Mouse (Mus musculus) neural tube, postnatal 0 days (tissue): ENCODE measurements around the gene Urgcp. TPM values are rescaled to one million over a fixed set of nuclear protein-coding genes. Genes with fewer than 3 reads are reported as not detected.

Experiments
- polyA plus RNA-seq: library from polyadenylated mRNA; unstranded; fragments of >200 nt; fragmentation: Nextera tagmentation; extraction: Ambion mirVana; gene quantifications from 2 replicates; pipeline ENCODE4 v1.2.1, GENCODE M21; 2015

Urgcp gene
- 29.6 and 30.7 TPM in 2 replicates for polyA plus RNA-seq

GRCm38 (mm10) chr11:5761820-5762632 is at the start of gene Urgcp:
Gene Urgcp, minus strand, starts transcription at chr11:5762376.

DNA sequence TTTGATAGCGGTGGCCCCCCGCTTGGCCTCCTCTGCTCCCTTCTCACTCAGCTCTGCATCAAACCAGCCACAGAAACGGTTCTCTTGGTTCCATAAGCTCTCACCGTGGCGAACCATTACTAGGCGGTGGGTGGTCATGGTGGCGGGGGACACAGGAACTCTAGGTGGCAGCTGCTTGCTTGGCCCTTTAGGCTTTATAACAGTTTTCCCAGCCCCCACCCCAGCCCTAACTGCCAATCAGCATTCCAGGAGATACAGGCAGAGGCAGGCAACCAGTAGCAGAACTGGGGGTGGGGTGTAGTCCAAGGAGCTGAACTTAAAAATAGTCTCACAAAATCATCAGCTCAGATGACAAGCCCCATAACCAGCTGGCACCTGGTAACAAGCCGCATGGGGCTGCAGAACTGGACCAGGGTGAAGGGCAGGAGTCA is 41.4 kb upstream of the Urgcp start, which contains the start of gene Pgam2:
Gene Pgam2 (minus strand): TSS at position 183 of the 431 bp plus-strand sequence.

GRCm38 (mm10) chr11:5788056-5789014 is 26.2 kb upstream of the Urgcp start, which contains the start of gene Dbnl:
Gene Dbnl, plus strand, starts transcription at chr11:5788488.

GRCm38 (mm10) chr11:5715630-5716105 is 46.5 kb downstream of the Urgcp start, which contains the start of gene Mrps24:
Gene Mrps24, minus strand, starts transcription at chr11:5715680.

Other genes with a start within 250 kb of the Urgcp start
- 112 and 117 TPM in 2 replicates for gene Xbp1, start 241.7 kb downstream of the Urgcp start, polyA plus RNA-seq
- 6.5 and 7.3 TPM in 2 replicates for gene Ccdc117, start 220.2 kb downstream of the Urgcp start, polyA plus RNA-seq
- gene Ankrd36, start 192.7 kb downstream of the Urgcp start, polyA plus RNA-seq: 0.27 TPM in 1 of 2 replicates, not detected in the other
- gene Mrps24, start 46.7 kb downstream of the Urgcp start, polyA plus RNA-seq: 256 and 264 TPM in 2 replicates
- 107 and 120 TPM in 2 replicates for gene Dbnl, start 26.1 kb upstream of the Urgcp start, polyA plus RNA-seq
- 2.8 and 2.9 TPM in 2 replicates for gene Pgam2, start 41.4 kb upstream of the Urgcp start, polyA plus RNA-seq
- gene Polm, start 75.6 kb upstream of the Urgcp start, polyA plus RNA-seq: 5.3 and 5.5 TPM in 2 replicates
- 25.0 and 35.0 TPM in 2 replicates for gene Aebp1, start 99.6 kb upstream of the Urgcp start, polyA plus RNA-seq
- gene Pold2, start 115.9 kb upstream of the Urgcp start, polyA plus RNA-seq: 51.0 and 58.7 TPM in 2 replicates
- 0.28 and 0.43 TPM in 2 replicates for gene Myl7, start 136.4 kb upstream of the Urgcp start, polyA plus RNA-seq
- 3.8 and 4.2 TPM in 2 replicates for gene Gck, start 187.7 kb upstream of the Urgcp start, polyA plus RNA-seq
- gene Ykt6, start 193.3 kb upstream of the Urgcp start, polyA plus RNA-seq: 64.5 and 76.8 TPM in 2 replicates